Mouse (Mus musculus) testis, adult 2 months (tissue): ENCODE results near the gene Poln.

Experiments
- CTCF ChIP-seq: fragments of 200-500 bp; IDR thresholded peaks from 2 replicates; pipeline ENCODE4 v1.5.1; 2012; ENCODE audit warnings: low read depth, mild to moderate bottlenecking, inconsistent platforms, low read length, moderate library complexity; ENCODE audit not compliant: control insufficient read depth, insufficient read depth, insufficient replicate concordance
- POLR2A ChIP-seq: fragments of 200-500 bp; IDR thresholded peaks from 2 replicates; pipeline ENCODE4 v1.6.1; 2012; ENCODE audit warnings: low read depth, mild to moderate bottlenecking, inconsistent platforms, low read length, moderate library complexity; ENCODE audit not compliant: control insufficient read depth

GRCm38 (mm10) chr5:34132731-34133130, 36.5 kb downstream of the Poln start:
- TF ChIP-seq CTCF (no peak), POLR2A (no peak)
